In genomic region chr1:36807086-36807485, GRCm38 (mm10) we compare ENCODE assay signal across 21 mouse cellular contexts. TPM values are rescaled to one million over a fixed set of nuclear protein-coding genes. Genes with fewer than 3 reads are reported as not detected.
"Had no signal": no experiment of that assay in that cellular context is flagged by ENCODE, and none has a peak within 500 bp of the region (broad histone marks: within the 10 kb centered on the region; RNA-seq: fewer than 3 reads in every experiment).

No protein-coding gene starts in this region.

- H3K9ac ChIP-seq: liver, embryonic 13.5 days; liver, embryonic 15.5 days; liver, postnatal 0 days; lung, embryonic 15.5 days; midbrain, embryonic 13.5 days; neural tube, embryonic 13.5 days; neural tube, embryonic 15.5 days had no signal

- H3K27ac ChIP-seq: liver, embryonic 13.5 days; liver, embryonic 15.5 days; lung, embryonic 15.5 days; macrophage; midbrain, embryonic 10.5 days; midbrain, embryonic 13.5 days; neural tube, embryonic 13.5 days; neural tube, embryonic 15.5 days had no signal

- H3K4me2 ChIP-seq: liver, embryonic 13.5 days; liver, embryonic 15.5 days; lung, embryonic 15.5 days; midbrain, embryonic 13.5 days; neural tube, embryonic 13.5 days; neural tube, embryonic 15.5 days had no signal

- H3K27me3 ChIP-seq: liver, embryonic 13.5 days; liver, embryonic 15.5 days; lung, embryonic 15.5 days; midbrain, embryonic 13.5 days; neural tube, embryonic 13.5 days; neural tube, embryonic 15.5 days had no signal

- DNase-seq: liver, embryonic 13.5 days; liver, postnatal 0 days; lung, adult 2 months; lung, postnatal 14 days; lung, postnatal 36 days; retina, postnatal 1 day; right cerebral cortex, adult 18-20 months; right cerebral cortex, postnatal 25 days; spleen, adult 18-20 months; thymus, adult 18-20 months; thymus, postnatal 14 days; thymus, postnatal 36 days had no signal

- H3K4me3 ChIP-seq: liver, embryonic 13.5 days; liver, embryonic 15.5 days; lung, embryonic 15.5 days; midbrain, embryonic 10.5 days; midbrain, embryonic 13.5 days; neural tube, embryonic 13.5 days; neural tube, embryonic 15.5 days had no signal

- ATAC-seq: lung, postnatal 0 days; midbrain, embryonic 13.5 days; midbrain, embryonic 16.5 days had no signal

- H3K4me1 ChIP-seq: liver, embryonic 13.5 days; liver, embryonic 15.5 days; lung, embryonic 15.5 days; midbrain, embryonic 10.5 days; midbrain, embryonic 13.5 days; neural tube, embryonic 13.5 days; neural tube, embryonic 15.5 days had no signal

- H3K9me3 ChIP-seq: liver, embryonic 13.5 days; liver, embryonic 15.5 days; lung, embryonic 15.5 days; midbrain, embryonic 10.5 days; midbrain, embryonic 13.5 days; neural tube, embryonic 13.5 days; neural tube, embryonic 15.5 days had no signal

RNA-seq across cellular contexts. Expression of gene Zap70, which starts 45.5 kb away (rescaled TPM):
- polyA plus RNA-seq: liver, embryonic 13.5 days; macrophage had no signal
